Mouse (Mus musculus) effector memory CD4-positive, alpha-beta T cell, adult 7 months (primary cell): ENCODE measurements around the gene Gm8165. TPM values are rescaled to one million over a fixed set of nuclear protein-coding genes. Genes with fewer than 3 reads are reported as not detected.

ENCODE experiments used
- polyA plus RNA-seq: library from polyadenylated mRNA; unstranded; fragments of 100-300 nt; shearing (Covaris generic); gene quantifications from one replicate; pipeline ENCODE4 v1.2.1, GENCODE M21; 2017

The Gm8165 gene
- polyA plus RNA-seq: not detected

DNA sequence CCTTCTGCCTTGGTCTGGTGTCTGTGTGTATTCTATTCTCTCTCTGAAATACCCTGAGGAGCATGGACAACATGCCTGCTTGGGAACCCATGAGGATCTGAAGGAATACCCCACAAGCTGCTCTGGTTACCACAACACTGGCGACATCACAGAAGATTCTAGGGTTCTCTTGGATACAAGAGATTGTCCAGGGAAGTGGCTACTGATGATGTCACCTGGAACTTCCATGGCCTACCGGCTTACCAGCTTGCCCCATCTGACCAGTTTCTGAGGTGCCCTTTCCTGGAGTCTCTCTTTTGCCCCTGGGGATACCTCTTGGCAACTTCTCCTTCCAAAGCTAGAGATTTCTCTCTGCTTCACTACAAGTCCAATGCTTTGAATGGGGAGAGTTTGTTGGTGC is at the start of gene Gm8165:
Gene Gm8165, minus strand, starts transcription at position 101 of the 400 bp plus-strand sequence.

DNA sequence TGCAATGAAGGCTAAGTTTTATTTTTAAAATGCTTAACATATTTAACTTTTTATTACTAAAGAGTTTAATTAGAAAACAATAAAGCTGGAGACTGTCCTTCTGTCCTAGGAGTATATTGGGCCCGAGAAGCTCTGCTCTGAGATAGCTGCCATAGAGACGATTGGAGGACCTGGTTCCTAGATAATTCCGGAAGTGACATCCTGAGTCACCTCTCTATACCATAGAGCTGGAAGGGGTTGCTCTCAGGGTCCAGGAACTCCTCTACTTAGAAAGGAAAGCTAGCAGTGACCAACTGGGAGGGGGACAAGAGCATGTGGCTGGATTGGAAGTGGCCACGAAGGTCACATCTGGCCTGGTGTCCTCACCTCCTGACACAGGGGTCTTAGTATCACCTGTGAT is 20.6 kb upstream of the Gm8165 start, which contains the start of gene Gm7324:
Gene Gm7324, plus strand, starts transcription at position 208 of the 400 bp plus-strand sequence.

Other genes starting within 250 kb of the Gm8165 start
- gene Gm5799, start 133.6 kb downstream of the Gm8165 start, polyA plus RNA-seq: not detected
- gene Gm17654, start 98.1 kb downstream of the Gm8165 start, polyA plus RNA-seq: not detected
- gene Gm10375, start 69.2 kb downstream of the Gm8165 start, polyA plus RNA-seq: not detected
- gene Gm7324, start 20.6 kb upstream of the Gm8165 start, polyA plus RNA-seq: 1.3 TPM
- not detected for gene Gm16506, start 50.3 kb upstream of the Gm8165 start, polyA plus RNA-seq
- 0.22 TPM for gene Gm6526, start 70.7 kb upstream of the Gm8165 start, polyA plus RNA-seq
- not detected for gene Gm8180, start 107.5 kb upstream of the Gm8165 start, polyA plus RNA-seq
- gene Ear1, start 198.3 kb upstream of the Gm8165 start, polyA plus RNA-seq: not detected
- gene Ear10, start 246.4 kb upstream of the Gm8165 start, polyA plus RNA-seq: not detected
- gene Gm8113, start 248.2 kb upstream of the Gm8165 start, polyA plus RNA-seq: not detected